Mouse (Mus musculus) lung, postnatal 0 days (tissue): Measurements from ENCODE around the gene Kirrel2.

Experiments
- CTCF ChIP-seq: IDR thresholded peaks from 2 replicates; pipeline ENCODE4 v1.5.1; 2016; ENCODE audit warnings: antibody characterized with exemption, mild to moderate bottlenecking
- EP300 ChIP-seq: IDR thresholded peaks from 2 replicates; pipeline ENCODE4 v1.6.1; 2016; ENCODE audit warnings: antibody characterized with exemption, mild to moderate bottlenecking, control low read depth

DNA sequence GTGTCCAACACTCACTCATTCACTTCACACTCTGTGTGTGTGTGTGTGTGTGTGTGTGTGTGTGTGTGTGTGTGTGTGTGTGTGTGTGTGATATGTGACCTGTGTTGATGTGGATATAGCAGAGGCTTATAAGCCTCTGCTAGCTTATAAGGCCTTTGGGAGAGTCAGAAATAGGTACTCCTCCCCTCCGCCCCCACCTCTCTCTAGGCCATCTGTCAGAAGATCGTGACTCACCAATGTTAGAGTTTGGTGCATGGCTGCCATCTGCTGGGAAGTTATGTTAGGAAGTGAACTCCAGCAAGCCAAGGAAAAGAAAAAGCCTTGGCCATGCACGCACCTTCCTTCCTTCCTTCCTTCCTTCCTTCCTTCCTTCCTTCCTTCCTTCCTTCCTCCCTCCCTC lies 25.7 kb downstream of the Kirrel2 start:
- peak; percentile 71 for TF ChIP-seq CTCF
- TF ChIP-seq EP300: no peak
